Mouse (Mus musculus) 3T3-L1 (cell line): ENCODE measurements at regions not wholly inside any gene's neighbourhood (a gene's known extent, or its start where the extent isn't known, plus 50 kb on each side); places are given as distances from the start of the nearest gene placed in this dataset.

Source experiments
- DNase-seq: peaks from one replicate; pipeline ENCODE4 v3.0.0-alpha.2; 2015; ENCODE audit warnings: low read depth, low spot score

DNA sequence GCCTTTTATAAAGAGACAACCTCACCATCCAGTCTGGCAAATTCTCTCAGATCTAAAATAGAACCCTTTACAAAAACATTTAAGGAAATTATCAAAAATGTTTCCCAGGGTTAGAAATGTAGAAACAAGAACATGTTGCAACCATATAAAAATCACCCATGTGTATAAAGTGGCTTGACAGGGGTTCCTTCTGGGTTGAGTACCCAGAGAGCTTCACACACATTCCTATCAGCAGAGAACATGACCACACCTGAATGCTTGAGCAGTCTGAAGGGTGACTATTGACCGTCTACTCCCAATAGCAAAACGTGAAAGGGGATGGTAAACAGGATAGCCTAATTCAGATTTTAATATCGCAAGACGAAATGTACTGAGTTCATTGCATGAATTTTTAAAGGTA, 57.8 kb upstream of the Zfand5 start:
- no peak for DNase-seq

DNA sequence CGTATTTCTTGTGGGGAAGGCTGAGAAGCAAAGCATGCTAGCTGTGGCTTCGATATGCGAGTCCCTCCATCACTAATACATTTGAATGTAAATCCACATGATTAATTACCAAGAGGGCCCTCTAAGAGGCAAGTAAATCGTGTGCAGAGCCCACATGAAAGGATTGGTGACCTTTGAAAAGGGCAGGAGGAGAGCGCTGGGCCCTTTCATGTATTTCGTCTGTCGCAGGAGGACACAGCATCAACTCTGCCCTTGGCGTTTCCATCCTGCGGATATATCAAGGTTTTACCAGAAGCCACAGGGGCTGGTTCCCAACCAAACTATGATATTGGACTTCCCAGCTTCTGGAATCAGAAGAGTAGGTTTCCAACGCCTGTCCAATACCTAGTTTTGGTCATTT, 78.6 kb upstream of the Zfand5 start:
- DNase-seq: no peak

- DNase-seq: no peak
Measured at GRCm38 (mm10) chr19:21192576-21192975, 79.5 kb upstream of the Zfand5 start.

GRCm38 (mm10) chr19:21189216-21189615, 82.9 kb upstream of the Zfand5 start:
- DNase-seq: no peak

GRCm38 (mm10) chr19:21186656-21187055, 85.4 kb upstream of the Zfand5 start:
- no peak for DNase-seq

GRCm38 (mm10) chr19:21186016-21186415, 86.1 kb upstream of the Zfand5 start:
- DNase-seq: no peak

DNA sequence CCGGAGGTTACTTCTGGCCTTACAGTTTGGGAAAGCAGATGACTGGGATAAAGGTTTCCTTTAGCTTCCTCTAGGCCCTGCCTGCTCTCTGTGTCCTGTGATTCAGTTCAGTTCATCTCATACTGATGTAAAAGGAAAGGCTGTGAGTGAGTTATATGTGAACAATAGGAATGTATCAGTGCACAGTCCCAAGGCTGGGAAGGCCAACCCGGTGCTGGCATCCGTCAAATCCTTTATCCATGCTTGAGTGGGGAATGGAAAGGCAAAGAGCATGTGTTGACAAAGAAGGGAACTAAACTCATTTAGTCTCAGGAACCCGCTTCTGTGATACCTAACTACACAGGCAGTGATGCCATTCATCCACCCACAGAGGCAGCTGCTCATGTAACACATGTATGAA, 89.0 kb upstream of the Zfand5 start:
- no peak for DNase-seq

GRCm38 (mm10) chr19:21179886-21180285, 92.2 kb upstream of the Zfand5 start:
- no peak for DNase-seq

DNA sequence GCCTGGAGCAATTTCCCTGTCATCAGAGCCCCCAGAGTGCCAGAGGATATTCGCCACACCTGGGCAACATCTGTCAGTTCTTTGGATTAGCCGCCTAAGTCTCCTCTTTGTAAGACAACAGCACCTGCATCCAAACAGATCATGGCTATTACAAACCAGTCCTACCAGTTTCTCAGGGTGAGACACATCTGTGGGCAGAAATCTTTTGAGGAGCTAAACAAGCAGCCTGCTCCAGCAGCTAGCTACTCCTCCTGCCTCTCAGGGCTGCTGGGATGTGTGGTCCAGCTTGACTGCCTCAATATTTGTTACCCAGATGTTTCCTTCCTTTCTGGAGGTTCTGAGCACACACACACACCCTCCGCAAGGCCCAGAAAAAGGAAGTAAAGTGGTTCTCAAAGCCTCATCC, 96.6 kb upstream of the Zfand5 start:
- DNase-seq: no peak

GRCm38 (mm10) chr19:21174636-21175035, 97.4 kb upstream of the Zfand5 start:
- no peak for DNase-seq

- no peak for DNase-seq
Measured at GRCm38 (mm10) chr19:21173896-21174483, 98.1 kb upstream of the Zfand5 start.

DNA sequence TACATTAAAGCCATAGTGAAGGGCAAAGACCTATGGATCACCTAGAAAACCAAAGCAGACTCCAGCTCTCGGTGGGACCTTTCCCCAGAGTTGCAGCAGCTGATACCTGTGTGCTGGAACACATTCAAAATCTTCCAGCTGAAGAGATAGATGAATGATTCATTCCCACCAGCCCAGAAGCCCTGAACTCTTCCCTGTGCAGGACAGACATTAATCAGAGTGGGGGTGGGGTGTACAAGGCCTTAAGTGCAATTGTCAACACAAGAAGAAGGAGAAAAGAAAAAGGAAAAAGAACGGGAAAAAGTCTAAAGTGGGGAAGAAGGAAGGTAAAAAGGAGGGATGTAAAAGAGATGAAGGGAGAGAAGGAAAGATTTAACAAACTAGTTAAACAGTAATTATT, 100.9 kb upstream of the Zfand5 start:
- DNase-seq: peak; percentile 55

DNA sequence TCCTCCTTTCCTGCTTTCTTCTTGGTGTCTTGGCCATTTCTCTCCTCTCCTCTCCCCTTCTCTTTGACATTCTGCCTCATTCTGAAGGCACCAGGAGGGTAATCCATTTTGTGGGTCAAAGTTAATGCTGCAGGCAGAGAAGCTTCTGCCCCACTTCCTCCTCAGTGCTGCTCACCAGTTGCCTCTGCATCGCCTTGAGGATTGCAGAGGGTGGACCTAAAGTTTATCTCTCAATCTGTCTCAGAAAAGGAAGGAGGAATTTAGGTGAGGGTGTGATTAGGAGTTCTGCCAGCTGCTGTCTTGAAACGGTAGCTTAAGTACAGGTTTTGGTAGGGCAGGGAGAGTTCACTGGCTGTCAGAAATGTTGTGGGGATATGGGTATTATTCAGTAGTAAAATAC, 101.3 kb upstream of the Zfand5 start:
- peak; percentile 30 for DNase-seq

DNA sequence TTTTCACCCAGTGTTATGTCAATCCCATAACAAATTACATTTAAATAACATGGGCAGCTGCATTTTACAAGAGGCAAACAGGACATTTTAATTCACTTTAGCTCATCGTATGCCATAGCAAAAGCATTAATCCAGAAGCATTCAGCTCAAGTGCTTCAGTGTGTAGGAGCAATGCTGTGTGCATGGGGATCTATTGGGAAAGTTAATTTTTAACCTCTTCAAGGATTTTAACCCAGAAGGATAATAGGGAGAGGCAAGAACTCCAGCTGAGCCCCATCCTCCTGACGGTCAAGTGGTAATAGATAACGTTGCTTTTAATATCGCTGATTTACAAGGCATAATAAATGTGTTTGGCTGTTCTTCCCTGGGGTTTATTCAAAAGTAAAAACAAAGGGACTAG, 105.1 kb upstream of the Zfand5 start:
- no peak for DNase-seq

DNA sequence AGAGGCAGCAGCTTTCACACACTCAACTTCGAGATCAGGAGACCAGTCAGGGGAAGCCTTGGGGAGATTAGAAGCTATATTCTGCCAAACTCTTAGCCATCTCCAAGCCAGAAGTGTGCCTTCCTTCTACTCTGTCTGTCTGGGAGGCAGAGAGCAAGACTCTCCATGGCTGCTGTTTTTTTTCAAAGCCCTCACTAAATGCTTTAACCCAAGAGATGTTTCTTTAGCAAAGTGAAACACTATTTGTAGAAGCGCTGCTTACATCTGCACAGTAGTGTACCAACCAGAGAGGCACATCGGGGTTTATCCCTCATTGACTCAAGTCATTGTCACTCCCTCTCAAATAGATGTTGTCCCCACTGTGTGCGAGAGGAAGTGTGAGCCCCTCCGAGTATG, 105.6 kb upstream of the Zfand5 start:
- no peak for DNase-seq

- no peak for DNase-seq
Measured at GRCm38 (mm10) chr19:21165763-21166464, 106.2 kb upstream of the Zfand5 start.

- DNase-seq: no peak
Measured at GRCm38 (mm10) chr19:21163978-21164377, 108.1 kb upstream of the Zfand5 start.

DNA sequence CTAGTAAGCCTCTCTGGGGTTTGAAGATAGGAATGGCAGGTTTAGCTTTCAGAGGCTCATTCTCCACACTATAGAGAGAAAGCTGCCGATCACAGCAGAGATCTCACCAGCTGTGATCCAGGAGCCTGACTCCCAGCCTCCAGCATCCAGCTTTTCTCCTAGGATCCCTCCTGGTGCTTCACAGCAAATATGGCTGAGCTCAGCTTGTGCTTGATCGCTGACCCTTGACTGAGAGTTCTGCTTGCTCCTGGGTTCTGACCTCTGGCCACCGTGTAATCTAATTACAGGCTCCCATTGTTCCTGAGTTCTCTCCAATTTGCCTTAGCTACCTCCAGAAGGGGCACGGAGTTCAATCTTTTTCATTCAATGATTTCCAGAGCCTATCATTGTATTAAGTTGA, 111.1 kb upstream of the Zfand5 start:
- DNase-seq: no peak

GRCm38 (mm10) chr19:21159189-21160137, 112.6 kb upstream of the Zfand5 start:
- DNase-seq: no peak

DNA sequence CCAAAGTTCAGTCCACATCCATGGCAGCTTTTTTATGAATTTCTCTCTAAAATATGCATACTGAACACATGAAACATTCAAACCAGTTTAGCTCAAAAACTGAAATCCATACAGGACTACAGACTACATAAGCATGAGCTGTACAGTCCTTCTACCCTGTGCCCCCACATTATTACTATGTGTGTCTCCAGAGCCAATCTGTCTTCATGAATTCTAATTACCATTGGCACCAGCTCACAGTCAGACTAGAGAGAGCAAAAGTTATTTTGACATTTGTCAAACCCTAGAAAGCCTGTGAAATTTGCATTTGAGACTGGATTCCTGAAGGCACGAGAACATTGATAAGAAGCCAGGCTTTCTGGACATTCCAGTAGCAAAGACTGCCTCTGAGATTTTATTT, 117.9 kb upstream of the Zfand5 start:
- DNase-seq: no peak

DNA sequence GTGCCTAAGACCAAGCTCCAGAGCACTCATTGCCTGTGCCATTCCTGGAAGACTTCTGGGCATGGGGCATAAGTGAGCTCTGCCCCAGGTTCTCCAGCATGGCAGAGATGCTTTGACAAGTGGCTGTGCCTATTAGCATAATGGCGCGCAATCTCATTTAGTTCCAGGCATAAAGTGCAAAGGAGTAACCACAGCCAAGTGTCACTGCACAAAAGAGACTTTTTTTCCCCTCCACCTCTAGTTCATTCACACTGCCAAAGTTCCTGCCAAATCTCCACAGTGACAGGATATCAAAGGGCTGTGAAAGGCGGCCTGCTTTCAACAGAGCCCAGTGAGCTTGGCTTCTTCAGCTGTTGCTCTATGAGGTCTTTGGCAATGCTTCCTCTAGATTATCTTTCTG, 120.1 kb upstream of the Zfand5 start:
- no peak for DNase-seq

- DNase-seq: no peak
Measured at GRCm38 (mm10) chr19:21150849-21151248, 121.2 kb upstream of the Zfand5 start.

GRCm38 (mm10) chr19:21150241-21150640, 121.8 kb upstream of the Zfand5 start:
- DNase-seq: no peak
